Mouse (Mus musculus) T-helper 1 cell (primary cell): ENCODE data around the gene Mapk11.

Experiments used
- in situ Hi-C: fragments of 300-600 bp; cut with MboI, MseI; formaldehyde crosslinking; loops from one replicate; pipeline ENCODE4 v1.15.1; 2025; ENCODE audit warnings: high pct_unique_total_duplicates

Mapk11 gene

DNA sequence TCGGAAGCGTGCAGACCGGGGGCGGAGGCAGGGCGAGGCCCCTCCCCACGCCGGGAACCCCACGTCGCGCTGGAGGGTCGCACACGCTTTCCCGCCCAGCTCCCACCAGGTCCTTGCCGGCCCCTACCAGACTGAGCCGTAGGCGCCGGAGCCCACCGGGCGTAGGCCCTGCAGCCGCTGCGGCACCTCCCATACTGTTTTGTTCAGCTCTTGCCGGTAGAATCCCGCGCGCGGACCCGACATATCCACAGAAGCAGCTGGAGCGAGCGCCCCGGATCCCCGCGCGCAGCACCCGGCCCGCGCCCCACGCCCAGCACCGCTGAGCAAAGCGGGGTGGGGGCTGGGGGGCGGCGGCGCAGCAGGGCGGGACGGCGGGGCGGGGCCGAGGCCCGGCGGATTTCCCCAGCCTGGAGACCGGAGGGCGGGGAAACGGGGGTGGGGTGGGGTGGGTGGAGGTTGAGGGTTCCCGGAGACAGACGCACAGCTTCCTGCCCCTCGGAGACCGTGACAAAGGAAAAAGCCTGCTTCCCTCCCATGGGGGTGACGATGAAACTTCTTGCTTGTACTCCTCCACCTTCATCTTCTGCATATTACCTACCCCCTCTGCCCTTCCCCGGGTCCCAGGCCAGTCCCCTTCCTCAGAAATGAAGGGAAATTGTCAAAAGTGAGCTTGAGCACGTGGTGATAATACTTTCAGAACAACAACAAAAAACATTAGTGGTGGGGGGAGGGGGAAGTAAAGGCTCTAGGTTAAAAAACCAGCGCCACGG lies at the start of gene Mapk11:
Mapk11 (minus strand) TSS at position 358 of the 770 bp plus-strand sequence.
- in situ Hi-C loops: no loop called here

DNA sequence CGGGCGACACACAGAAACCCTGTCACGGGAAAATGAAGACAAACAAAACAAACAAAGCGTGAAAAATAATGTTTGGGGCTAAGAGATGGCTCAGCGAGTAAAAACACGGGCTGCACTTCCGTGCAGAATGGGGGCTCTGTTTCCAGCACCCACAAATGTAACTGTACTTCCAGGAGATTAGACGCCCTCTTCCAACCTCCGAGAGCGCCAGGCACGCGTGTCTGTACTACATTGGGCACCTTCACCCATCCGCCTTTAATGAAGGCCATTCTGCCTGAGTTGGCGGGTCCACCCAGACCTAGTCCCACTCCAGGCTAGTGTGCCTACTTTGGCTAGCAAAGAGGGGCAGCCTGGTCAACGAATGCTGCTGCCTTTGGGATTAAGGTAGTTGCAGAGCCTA lies 47.6 kb upstream of the Mapk11 start:
- in situ Hi-C loops: no loop called here

DNA sequence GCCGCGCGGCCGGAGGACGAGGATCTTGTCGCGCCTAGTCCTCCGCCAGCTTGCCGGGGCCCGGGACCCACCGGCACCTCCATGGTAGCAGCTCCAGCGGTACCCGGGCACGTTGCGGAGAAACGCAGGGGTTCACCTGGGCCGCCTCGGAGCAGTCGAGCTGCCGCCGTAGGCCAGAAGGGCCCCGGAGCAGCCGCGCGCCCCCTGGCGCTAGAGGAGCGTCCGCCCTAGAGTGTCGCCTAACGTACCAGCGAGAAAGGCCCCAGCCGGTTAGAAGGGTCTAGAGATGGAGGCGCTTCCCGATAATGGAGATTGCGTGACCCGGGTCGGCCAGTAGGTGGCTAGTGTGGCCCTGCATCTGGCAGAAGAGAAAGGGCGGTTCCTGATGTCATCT lies 46.9 kb upstream of the Mapk11 start, which contains the start of gene Dennd6b:
Dennd6b (minus strand) TSS at position 184 of the 394 bp plus-strand sequence.
- in situ Hi-C loops: no loop called here

DNA sequence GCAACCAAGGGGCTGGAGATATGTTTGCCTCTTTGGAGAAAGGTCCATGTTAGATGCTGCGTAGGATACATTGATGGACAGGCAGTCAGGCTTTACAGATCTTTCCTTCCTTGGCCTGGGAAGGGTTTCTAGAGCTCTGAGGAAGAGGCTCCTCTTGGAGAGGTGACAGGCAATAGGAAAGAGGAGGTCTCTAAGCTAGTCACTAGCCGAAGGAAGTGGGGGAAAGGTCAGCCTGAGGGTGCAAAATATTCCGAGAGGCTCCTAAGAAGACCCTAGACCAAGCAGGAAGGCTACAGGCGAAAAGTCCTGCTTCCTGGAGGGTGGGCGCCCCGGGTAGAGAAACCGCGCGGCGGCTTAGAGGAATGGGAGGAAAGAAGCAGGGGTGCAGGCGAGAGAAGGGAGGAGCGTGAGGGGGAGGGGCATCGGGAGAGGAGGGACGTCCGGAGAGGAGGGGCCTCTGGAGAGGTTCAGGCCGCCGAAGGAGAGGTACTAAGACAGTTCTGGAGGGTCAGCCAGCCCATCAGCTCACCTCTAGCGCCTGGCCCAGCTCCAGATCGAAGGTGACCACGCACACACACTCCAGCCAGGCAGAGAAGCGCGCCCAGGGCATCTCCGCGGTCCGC lies 46.4 kb upstream of the Mapk11 start:
- in situ Hi-C loops: no loop called here

DNA sequence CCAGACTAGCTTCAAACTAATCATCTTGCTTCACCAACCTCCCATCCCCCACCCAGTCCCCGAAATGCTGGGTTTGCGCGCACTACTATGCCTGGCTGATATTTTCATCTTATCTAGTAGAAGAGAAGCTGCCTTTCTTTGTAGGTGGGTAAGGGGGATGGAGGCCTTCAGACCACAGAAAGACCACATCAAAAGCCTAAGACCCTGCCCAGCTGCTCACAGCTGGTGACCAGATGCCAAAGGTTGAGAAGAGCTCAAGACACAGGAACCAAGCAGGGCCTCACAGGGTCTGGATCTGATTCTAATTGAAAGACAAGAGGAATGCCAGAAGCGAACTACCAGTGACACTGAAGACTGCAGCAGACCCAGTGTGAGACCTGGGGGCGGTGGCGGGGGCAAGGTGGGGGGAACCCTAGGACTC lies 45.8 kb upstream of the Mapk11 start:
- in situ Hi-C loops: no loop called here

DNA sequence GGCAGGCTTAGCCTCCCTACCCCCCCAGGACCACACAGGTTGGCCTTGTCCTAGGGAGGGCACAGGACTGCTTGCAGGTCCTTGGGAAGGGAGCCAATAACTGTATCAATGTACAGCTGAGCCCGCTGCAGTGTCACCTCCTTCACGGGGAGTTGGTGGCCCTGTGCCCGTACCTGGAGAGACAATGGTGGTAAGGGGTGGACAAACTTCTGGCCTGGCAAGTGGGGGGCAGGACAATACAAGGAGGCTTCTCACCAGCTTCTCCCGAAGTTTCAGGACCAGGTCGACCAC lies 35.5 kb upstream of the Mapk11 start:
- in situ Hi-C loops: no loop called here

DNA sequence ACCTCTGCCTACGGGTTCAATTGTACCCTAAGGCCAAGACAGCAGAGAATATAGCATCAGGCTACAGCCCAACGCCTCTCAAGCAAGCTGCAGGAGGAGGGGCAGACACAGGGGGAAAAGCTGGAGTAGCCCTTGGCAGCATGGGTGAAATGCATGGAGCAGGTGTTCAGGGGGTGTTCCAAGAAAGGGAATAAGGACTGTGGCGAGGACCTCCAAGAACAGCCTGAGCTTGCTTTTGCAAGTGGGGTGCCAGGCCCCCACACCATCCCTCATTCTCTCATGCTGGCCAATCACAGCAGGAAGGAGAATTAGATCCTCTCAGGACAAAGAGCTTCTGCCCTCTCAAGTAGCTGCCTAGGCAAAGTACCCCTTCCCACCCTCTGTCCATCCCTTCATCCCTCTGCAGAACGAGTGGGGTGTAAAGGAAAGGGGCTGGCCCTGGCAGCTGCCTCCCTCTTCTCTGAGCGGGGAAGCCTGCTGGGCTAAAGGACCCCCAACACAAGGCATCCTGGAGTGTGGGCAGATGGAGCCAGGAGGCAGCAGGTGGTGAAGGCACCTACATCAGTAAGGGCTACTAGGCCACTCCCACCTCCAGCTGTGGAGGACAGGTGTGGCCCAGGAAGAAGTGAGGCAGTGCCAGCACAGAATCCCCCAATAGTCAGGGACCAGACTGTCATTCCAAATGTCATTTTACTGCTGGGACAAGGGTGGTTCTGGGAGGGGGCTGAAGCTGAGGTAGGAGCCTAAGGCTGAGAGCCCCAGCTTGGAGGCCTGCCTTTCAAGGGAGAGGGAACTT lies 34.9 kb upstream of the Mapk11 start:
- in situ Hi-C loops: no loop called here

DNA sequence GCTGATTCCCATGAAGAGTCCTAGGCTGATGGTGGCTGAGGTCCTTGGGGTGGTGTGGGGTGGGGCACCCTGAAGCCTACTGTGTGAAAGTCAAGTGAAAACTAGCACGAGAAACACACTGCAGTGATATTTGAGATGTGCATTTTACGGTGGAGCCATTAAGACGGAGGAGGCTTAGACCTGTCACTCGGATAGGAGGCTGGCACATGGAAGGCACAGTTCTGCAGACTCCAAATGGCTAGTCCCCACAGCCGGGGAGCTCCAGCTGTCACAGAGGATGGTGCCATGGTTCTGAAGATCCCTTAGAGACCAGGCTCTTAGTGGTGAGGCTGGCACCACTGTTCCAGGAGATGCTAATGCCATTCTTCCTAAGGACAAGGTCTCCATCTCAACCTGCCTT lies 33.4 kb upstream of the Mapk11 start:
- in situ Hi-C loops: no loop called here

DNA sequence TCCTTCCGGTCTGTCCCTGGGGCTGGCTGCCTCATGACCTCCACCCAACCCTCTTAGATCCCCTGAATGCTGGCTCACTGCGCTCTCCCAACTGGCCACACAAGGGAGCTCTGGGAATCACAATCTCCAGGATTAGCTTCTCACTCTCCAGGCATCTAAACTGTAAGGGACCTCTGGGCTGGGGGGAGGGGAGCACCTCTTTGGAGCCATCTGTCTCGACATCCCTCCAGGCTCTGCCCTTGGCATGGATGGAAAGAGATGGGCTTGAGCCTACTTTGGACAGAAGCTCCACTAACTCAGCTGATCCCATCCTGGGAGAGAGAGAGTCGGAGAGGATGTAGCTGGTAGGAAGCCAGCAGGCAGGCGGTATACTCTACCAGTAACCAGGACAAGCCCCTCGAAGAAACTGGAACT lies 32.9 kb upstream of the Mapk11 start:
- in situ Hi-C loops: no loop called here

DNA sequence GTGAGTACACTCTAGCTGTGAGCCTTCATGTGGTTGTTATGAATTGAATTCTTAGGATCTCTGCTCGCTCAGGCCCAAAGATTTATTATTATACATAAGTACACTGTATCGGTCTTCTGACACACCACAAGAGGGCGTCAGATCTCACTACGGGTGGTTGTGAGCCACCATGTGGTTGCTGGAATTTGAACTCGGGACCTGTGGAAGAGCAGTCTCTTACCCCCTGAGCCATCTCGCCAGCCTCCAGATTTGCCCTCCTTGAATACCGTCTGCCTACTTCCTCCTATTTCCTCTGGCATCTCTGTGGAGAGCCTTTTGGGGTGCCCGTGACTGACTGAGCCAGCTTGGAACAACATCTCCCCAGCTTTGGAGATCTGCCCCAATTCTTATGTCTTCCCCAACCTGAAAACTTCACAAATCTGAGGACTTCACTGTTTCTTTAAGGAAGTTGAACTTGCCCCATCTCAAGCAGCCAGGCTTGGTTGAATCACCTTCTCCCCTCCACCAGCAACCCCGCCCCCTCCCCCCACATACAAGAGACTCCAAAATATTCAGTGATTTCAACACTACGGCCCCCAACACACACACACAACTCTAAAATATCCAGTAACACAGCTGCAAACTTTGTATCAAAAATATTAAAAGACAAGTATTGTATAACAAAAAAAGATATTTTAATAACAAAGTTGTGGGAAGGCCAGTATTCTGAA lies 32.3 kb upstream of the Mapk11 start:
- in situ Hi-C loops: no loop called here

DNA sequence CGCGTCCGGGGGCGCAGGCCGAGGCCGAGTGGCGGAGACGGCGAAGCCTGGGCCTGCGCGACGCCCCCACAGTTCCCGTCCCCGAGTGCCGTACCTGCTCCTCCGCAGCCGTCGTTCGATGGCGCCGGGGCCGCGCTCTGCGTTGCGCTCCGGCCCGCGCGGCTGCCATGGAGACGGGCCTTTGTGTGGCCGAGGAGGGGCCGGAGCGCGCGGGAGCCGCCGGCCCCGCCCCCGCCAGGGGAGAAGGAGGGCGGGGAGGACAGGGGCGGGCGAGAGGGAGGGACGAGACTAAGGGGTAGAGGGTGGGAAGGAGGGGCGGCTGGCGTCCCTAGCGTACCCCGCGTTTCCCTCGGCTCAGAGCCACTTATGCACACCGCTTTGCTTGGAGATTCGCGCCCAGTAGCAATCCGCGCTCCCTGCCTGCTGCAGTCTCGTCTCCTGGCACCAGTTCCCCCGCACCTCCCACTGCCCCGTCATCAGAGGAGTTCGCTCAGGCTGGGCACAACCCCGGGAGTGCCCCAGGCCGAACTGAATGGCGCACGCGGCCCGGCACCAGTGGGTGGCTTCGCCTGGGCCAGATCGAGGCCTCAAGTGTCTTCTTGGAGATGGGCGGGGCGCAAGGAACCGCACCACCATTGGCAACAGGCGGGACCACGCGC lies 31.3 kb upstream of the Mapk11 start, which contains the start of gene Plxnb2:
Plxnb2 (minus strand) TSS at position 218 of the 659 bp plus-strand sequence.
- in situ Hi-C loops: no loop called here

DNA sequence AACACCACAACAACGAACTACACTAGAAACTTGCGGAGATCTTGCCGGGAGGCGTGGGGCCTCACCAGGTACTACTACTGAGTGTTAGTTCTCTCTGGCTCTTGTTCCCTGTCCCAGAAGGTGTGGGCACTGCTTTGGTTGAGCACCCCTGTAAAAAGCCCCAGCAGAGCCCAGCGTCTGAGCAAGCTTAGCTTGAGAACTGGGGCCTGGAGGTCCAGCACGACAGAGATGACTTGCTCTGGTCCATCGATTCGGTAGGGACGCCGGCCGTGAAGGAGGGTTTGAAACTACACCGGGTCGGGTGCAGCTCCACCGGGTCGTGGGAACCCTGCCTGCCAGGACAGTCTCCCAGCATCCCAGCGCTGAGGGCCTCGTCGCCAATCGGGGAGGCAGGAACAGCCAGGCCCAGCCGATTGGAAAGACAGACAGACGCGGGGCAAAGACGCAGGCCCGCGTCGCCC lies 30.7 kb upstream of the Mapk11 start:
- in situ Hi-C loops: no loop called here

DNA sequence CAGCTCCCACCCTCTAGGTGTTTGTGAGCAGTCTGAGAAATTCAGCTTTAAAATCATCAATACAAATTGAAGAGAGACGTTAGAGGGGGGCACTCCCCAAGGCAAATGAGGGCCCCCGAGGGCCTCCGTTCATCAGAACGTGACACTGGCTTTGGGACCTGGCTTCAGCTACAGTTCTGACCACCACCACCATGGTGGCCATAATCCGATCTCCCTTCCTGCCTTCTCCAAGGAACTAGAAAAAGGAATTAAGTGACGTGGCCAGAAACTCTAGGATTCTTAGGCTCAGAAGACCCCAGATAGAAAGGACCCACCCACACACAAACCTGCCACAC lies 30.2 kb upstream of the Mapk11 start:
- in situ Hi-C loops: no loop called here

DNA sequence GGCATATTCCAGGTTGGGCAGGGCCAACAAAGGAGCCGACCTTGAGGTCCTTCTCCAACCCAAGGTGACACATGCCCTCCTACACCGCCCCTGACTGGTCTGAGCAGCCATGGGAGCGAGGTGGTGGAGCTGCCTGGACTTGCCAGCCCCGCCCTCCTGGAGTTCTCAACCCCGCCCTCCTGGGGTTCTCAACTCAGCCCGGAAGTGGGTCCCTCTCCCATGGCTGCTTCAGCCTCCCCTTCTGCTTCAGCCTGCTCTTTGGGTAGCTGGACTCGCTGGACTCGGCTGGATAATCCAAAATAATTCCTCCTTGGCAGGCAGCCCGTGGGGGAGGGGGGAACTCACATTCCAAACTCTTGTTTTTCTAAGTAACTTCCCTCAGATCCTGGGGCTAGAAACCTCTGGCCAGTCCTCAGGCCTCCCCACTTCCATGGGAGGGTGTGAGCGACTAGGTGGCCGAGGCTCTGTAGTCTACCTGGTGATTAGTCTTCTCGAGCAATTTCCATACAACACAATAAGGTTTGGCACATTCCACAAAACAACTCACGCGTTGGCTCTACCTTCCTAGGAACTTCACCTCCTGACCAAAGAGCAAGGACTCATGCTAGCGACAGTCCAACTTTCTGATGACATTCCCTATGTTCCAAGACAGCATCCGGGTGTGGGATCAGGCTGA lies 29.7 kb upstream of the Mapk11 start:
- in situ Hi-C loops: no loop called here

DNA sequence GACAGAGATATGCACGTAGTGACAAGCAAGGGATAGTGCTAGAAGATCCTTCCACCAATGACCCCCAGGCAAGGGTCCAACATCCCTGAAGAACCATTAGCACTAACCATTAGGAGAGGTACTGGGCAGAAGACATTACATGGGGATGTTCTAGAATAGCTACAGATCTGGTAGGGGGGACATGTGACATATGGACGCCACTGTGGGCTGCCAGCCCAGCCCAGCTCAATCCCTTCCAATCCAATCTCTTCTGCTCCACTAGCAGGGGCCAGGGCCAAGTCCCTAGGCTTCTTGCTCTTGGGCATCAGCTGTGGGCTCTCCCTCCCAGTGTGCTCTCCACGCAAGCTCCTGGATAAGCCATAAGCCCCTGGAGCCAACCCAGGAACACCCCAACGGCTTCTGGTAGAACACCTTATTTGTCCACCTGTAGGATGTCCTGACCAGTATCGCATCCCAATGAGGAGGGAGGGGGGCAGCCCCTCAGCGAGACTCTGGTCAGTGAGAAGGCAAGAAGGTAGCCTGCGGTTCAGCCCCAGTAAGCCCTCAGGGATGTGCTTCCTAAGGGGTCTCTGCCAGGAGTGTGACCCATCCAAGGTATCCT lies 28.9 kb upstream of the Mapk11 start:
- in situ Hi-C loops: no loop called here

DNA sequence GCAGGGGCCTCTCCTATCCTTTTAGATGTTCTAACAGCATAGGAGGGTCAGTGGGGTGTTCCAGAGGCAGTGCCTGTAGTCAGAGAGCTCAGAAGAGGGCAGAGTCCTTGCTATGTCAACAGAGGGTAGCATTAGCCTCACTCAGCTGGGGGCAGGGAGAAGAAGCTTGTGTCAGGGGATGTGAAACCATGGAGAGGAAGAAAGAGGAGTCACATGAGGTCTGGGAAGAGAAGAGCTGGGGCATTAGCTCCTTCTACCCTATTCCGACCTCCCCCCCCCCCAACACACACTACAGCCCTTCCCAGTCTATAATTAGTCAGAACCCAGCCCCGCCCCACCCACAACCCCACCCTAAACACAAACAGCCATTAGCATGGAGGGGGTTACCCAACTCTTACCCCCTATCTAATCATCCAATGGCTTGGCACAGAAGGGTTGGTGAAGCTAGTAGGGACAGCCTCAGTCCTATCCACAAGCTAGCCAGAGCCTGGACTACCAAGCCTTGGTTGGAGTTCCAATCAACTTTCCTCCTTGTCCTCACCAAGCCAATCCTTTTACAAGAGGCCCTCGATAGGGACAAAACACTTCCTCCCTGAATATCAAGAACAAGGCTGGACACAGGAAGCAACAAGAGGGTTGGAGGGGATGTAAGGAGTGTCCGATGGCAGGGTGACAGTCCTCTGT lies 28.3 kb upstream of the Mapk11 start:
- in situ Hi-C loops: no loop called here

DNA sequence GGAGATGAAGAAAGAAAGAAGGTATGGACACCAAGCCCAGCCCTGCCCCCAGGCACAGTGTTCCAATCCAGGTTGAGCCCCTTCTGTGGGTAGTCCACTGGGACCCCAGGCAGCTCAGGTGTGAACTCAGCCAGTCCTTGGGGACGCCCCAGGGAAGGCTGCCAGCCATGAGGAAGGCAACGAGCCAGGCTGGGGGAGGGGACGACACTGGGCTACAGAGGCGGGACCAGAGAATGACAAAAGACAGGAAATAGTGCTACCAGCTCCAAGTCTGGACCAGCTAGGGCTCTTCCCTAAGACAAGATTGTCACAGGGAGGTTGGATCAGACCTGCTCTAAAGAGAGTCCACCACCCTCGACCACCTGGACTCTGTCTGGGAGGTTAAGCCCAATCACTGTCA lies 27.7 kb upstream of the Mapk11 start:
- in situ Hi-C loops: no loop called here

DNA sequence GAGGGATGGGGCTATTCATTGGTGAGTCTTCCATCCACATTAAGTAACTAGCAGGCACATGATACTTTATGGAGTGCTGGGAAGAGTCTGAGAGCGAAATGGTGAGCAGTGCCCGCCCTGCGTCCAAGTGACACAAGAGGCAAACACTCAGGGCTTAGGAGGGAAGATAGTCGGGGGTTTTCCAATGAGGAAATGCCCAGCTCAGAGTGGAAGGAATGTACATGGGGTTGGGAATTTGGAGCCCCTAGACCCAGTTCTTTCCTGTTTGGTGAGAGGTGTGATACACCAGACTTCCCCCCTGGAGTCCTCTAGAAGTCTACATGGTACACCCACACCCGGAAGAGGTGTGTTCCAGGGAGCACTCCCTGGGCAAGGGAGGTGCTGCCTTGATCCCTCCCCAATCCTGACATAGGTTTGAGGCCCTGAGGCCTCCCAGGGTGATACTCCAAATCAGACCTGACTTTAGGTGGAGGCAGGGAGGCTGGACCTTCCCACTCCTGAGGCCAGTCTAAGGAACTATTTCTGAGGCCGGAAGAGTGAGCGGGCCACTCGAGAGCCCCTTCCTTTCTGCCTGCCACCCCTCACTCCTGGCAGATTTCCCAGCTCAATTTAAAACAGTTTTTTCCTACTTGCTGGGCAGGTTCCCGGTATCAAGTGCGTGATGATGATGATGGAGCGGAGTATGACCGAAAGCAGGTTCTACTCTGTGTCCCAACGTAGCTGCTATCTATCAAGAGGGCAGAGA lies 26.2 kb upstream of the Mapk11 start:
- in situ Hi-C loops: no loop called here

DNA sequence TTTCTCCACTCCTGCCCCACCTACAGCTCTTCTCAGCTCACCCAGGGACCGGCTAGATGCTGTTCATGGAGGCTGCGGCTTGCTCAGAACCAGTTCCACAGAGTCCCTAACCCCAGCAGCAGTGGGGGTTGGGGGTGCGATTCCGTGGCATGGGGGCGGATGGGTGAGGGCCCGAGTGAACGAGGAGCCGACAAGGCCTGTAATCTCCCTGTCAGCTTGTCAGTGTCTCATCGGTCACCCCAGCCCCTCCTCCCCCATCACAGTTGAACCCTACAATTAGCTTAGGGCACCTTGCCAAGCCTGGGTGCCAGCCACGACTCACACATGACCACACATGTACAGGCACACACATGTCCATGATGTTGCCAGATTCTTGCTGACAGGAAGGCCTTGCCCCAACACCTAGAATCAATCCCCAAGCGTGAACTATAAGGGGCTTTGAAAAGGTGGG lies 25.5 kb upstream of the Mapk11 start:
- in situ Hi-C loops: no loop called here
